Mouse (Mus musculus) liver, embryonic 13.5 days (tissue): ENCODE measurements around the gene Gm48552. TPM values are rescaled to one million over a fixed set of nuclear protein-coding genes. Genes with fewer than 3 reads are reported as not detected.

Source experiments
- ATAC-seq: fragments of 200-750 bp; cut with Nextera tagmentation; 2 replicates; pipeline ENCODE4 v1.8.0; 2017; ENCODE audit warnings: low read depth, mild to moderate bottlenecking, moderate number of reproducible peaks, moderate library complexity
- DNase-seq: peaks from one replicate; pipeline ENCODE4 v3.0.0; 2022
- H3K27ac ChIP-seq: fragments of 300-500 bp; sonication (generic); 2 replicates; pipeline ENCODE4 v1.5.1; 2015; ENCODE audit warnings: moderate library complexity, mild to moderate bottlenecking, inconsistent platforms
- H3K27me3 ChIP-seq: fragments of 300-500 bp; sonication (generic); 2 replicates; pipeline ENCODE4 v1.6.1; 2015; ENCODE audit warnings: mild to moderate bottlenecking, inconsistent platforms
- H3K36me3 ChIP-seq: fragments of 300-500 bp; sonication (generic); 2 replicates; pipeline ENCODE4 v1.6.1; 2015; ENCODE audit warnings: mild to moderate bottlenecking, inconsistent platforms
- H3K4me1 ChIP-seq: fragments of 300-500 bp; sonication (generic); replicated peaks from 2 replicates; pipeline ENCODE4 v1.6.1; 2015; ENCODE audit warnings: inconsistent platforms
- H3K4me2 ChIP-seq: fragments of 300-500 bp; sonication (generic); 2 replicates; pipeline ENCODE4 v1.6.1; 2015; ENCODE audit warnings: inconsistent platforms, mild to moderate bottlenecking, moderate library complexity
- H3K4me3 ChIP-seq: fragments of 300-500 bp; sonication (generic); replicated peaks from 2 replicates; pipeline ENCODE4 v1.5.1; 2015; ENCODE audit warnings: mild to moderate bottlenecking, inconsistent platforms
- H3K9ac ChIP-seq: fragments of 300-500 bp; sonication (generic); 2 replicates; pipeline ENCODE4 v1.6.1; 2015; ENCODE audit warnings: mild to moderate bottlenecking, inconsistent platforms
- H3K9me3 ChIP-seq: fragments of 300-500 bp; sonication (generic); replicated peaks from 2 replicates; pipeline ENCODE4 v1.6.1; 2016; ENCODE audit warnings: inconsistent platforms
- WGBS: fragments of 180-500 bp; shearing (Covaris S2); methylation state at CpG from one replicate; pipeline ENCODE4 v1.1.7; 2015; ENCODE audit not compliant: insufficient replicate concordance; 5-methylcytosine and 5-hydroxymethylcytosine counted together
- polyA plus RNA-seq: library from polyadenylated mRNA; unstranded; fragments of >200 nt; fragmentation: Nextera tagmentation; extraction: Ambion mirVana; gene quantifications from 2 replicates; pipeline ENCODE4 v1.2.1, GENCODE M21; 2015

The Gm48552 gene
- polyA plus RNA-seq, 1 experiment from 2014 or later, result 0.93 TPM

DNA sequence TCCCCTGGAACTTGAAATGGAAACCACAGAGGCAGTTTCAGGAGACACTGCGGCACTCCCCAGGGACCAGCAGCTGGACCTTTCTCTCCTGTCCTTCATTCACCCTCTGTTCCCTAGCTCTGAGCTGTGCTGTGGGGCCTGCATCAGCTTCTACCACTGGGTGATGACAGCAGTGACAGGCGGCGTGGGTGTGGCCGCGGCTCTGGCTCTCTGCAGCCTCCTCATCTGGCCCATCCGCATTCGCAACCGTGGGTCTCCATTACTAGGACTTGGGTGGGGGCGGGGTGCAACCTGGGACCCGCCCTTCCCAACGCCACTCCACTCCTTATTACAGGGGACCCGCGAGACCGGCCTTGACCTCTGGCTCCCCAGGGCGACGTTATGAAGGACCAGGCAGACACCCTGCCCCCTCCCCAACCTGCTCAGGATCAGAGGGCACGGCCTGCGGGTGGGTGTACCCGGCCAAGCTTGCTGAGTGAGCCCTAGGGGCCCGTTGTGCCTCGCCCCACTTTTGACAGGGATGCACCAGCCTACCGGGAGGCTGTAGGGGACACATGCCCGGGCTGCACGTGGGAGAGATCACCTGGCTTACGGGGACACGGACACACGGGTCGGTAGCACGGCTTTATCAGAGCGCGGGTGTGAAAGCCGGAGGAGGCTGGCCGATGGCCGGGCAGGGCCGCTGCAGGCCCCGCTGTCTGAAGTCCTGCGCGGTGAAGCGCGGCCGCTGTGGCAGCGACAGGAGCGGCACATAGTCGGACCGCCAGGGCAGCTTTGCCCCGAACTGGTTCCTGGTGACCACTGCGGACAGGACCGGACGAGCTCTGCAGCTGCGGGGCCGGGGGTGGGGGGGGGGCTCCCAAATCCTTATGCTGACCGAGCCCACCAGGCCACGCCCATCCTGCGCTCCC, 25.1 kb upstream of the Gm48552 start:
- H3K9ac ChIP-seq, result peak overlapping the region; percentile 99
- WGBS, result 55% methylated on average over 54 of the region's 54 CpGs
- peak overlapping the region; percentile 29 for H3K4me3 ChIP-seq
- DNase-seq (no peak), ATAC-seq (peak; percentile 24)
- peak overlapping the region; percentile 98 for H3K27ac ChIP-seq
- no peaks in the 10 kb centered on the region for H3K9me3 ChIP-seq
- peaks cover 96% of the 10 kb centered on the region for H3K4me1 ChIP-seq
- H3K27me3 ChIP-seq, result no peaks in the 10 kb centered on the region
- peak overlapping the region; percentile 95 for H3K4me2 ChIP-seq
- H3K36me3 ChIP-seq, result peaks cover 73% of the 10 kb centered on the region

DNA sequence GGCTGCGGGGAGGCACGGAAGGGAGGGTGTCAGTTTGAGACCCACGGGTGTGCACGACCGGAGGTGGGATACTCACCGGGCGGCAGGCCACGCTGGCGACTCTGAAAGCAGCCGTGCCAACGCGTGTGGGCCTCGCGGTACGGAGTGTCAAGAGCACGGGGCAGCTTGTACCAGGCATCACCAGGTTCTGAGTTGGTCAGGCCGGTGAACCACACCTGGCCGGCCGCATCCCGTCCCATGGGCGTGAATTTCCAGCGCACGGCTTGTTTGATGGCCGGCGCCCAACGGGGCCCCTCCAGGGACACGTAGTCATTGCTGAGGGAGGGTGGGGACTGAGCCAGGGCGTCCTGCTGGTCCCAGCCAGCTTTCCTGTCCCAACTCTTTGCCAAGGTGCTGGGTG, 24.1 kb upstream of the Gm48552 start:
- peaks cover 82% of the 10 kb centered on the region for H3K36me3 ChIP-seq
- H3K27me3 ChIP-seq, result no peaks in the 10 kb centered on the region
- ATAC-seq, result no peak
- H3K4me2 ChIP-seq, result peak overlapping the region; percentile 95
- peak overlapping the region; percentile 29; the same call in 1 of the 2 replicates for H3K4me3 ChIP-seq
- H3K4me1 ChIP-seq, result peaks cover 87% of the 10 kb centered on the region
- no peak for DNase-seq
- peak overlapping the region; percentile 98 for H3K27ac ChIP-seq
- 47% methylated on average over 28 of the region's 28 CpGs for WGBS
- no peaks in the 10 kb centered on the region for H3K9me3 ChIP-seq
- H3K9ac ChIP-seq, result peak overlapping the region; percentile 99

DNA sequence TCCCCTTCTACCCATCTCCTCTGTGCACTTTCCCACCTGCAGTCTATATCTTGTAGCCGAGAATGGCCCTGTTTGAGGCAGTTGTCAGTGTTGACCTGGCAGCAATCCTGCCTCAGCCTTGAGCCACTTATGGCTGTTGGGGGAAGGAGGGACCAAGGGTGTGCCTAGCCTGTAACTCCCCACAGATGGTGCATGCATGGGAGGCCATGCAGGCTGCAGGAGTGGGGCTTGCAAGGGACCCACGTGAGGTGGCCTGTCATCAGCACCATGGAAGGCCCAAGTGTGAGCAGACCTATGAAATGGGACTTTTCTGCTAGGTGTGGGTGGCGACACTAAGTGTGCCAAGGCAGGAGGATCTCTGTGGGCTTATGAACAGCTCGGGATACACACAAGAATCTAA, 23.7 kb upstream of the Gm48552 start:
- Histone ChIP-seq H3K4me2 (peak overlapping the region; percentile 95; the same call in 1 of the 2 replicates), H3K9me3 (no peaks in the 10 kb centered on the region), H3K4me1 (peaks cover 82% of the 10 kb centered on the region), H3K27me3 (no peaks in the 10 kb centered on the region), H3K36me3 (peaks cover 82% of the 10 kb centered on the region), H3K27ac (peak overlapping the region; percentile 98), H3K9ac (peak overlapping the region; percentile 99), H3K4me3 (no peak overlapping the region)
- ATAC-seq (no peak), DNase-seq (no peak)
- WGBS, result 48% methylated on average over 4 of the region's 4 CpGs

DNA sequence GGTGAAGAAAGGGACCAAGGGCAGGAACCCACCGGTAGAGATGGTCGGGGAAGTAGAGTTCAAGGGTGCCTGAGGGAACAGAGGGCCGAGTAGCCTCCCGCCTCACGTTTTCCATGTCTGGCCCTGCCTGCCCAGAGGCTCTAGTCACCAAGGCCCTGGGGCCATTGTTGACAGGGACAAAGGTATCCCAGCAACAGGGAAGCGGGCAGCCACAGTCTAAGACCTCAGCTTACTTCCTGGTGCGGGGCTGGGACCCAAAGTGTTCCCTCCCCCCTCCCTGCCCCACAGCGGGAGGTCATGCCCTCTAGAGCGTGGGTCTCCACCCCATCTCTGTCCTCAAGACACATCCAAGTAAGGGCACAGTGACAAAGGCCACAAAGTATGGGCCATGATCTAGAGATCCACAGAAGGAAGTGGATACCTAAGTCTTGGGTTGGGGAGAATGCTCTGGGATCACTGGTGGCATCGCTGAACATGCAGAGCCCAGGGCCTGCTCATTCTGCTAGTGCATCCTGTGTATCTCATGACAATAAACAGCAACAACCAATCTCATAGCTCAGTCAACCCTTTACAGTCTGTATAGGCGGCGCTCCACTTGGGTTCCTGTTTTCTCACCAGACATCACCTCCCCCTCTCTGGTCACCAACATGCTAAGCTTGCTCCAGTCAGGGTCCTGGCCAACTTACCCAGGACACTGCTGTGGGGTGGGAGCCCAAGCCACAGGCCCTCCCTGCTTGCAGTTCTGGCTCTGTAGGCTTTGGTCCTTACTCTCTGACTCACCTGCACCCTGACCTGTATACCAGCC, 22.9 kb upstream of the Gm48552 start, which contains the start of gene 4930404N11Rik:
Gene 4930404N11Rik (minus strand): TSS at position 145 of the 805 bp plus-strand sequence.
- Histone ChIP-seq H3K4me3 (peak within 1 kb of the TSS; percentile 29; the same call in 1 of the 2 replicates), H3K27ac (peak within 1 kb of the TSS; percentile 98), H3K27me3 (no peaks in the 10 kb centered on the region), H3K4me1 (peaks cover 74% of the 10 kb centered on the region), H3K36me3 (peaks cover 82% of the 10 kb centered on the region), H3K9ac (peak within 1 kb of the TSS; percentile 99), H3K9me3 (no peaks in the 10 kb centered on the region), H3K4me2 (peak within 1 kb of the TSS; percentile 95)
- ATAC-seq (no peak), DNase-seq (no peak)
- 30% methylated on average over 12 of the region's 12 CpGs for WGBS

DNA sequence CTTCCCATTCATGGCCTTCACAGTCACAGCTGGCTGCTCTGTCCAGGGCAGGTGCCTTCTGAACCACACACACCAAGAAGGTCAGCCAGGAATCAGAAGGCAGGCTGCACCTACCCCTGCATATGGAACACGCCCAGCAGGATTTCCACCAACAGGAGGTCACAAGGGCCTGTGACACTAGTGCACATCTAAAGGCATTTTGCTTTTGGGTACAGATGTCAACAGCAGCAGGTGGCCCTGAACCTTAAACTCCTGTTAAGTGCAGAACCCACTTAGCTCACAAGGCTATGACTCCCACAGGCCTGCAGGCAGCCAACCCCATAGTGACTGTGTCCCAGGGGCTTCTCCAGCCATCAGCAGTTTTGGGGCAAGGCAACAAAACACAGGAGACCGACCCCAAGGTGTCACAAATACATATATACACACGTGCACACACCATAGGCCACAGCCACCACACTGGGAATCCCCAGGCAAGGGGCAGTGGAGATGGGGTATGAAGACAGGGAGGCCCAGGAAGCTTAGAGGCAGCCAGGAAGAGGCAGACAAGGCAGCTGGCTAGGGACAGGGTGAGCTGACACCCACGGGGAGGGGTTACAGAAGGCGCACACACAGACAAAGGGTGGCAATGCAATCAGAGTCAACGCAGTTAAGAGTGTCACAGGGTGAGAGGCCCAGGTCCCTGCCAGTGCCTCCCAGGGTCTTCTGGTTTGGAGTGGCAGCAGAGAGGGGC, 22.2 kb upstream of the Gm48552 start:
- H3K27me3 ChIP-seq, result no peaks in the 10 kb centered on the region
- ATAC-seq (no peak), DNase-seq (no peak)
- H3K9me3 ChIP-seq, result no peaks in the 10 kb centered on the region
- H3K36me3 ChIP-seq, result peaks cover 82% of the 10 kb centered on the region
- H3K4me3 ChIP-seq, result no peak overlapping the region
- peaks cover 67% of the 10 kb centered on the region for H3K4me1 ChIP-seq
- 60% methylated on average over 6 of the region's 6 CpGs for WGBS
- peak overlapping the region; percentile 98 for H3K27ac ChIP-seq
- no peak overlapping the region for H3K4me2 ChIP-seq
- H3K9ac ChIP-seq, result peak overlapping the region; percentile 26; the same call in 1 of the 2 replicates

- no peak for ATAC-seq
- Histone ChIP-seq H3K4me2 (no peak overlapping the region), H3K4me3 (no peak overlapping the region), H3K36me3 (peaks cover 82% of the 10 kb centered on the region), H3K4me1 (peaks cover 64% of the 10 kb centered on the region), H3K27me3 (no peaks in the 10 kb centered on the region), H3K27ac (peak overlapping the region; percentile 98), H3K9ac (0 out of 2 replicates have a peak overlapping the region, but pooled peaks have one; percentile 26), H3K9me3 (no peaks in the 10 kb centered on the region)
- DNase-seq, result no peak
- 88% methylated on average over 6 of the region's 6 CpGs for WGBS
These were observed 21.7 kb upstream of the Gm48552 start for GRCm38 (mm10) chr10:81367207-81367495.

- ATAC-seq, result no peak
- H3K4me1 ChIP-seq, result peaks cover 68% of the 10 kb centered on the region
- peaks cover 60% of the 10 kb centered on the region for H3K36me3 ChIP-seq
- peak overlapping the region; percentile 44 for H3K9ac ChIP-seq
- no peak for DNase-seq
- 92% methylated on average over 10 of the region's 10 CpGs for WGBS
- H3K27ac ChIP-seq, result peak overlapping the region; percentile 61
- peak overlapping the region; percentile 89 for H3K4me3 ChIP-seq
- no peaks in the 10 kb centered on the region for H3K9me3 ChIP-seq
- H3K4me2 ChIP-seq, result peak overlapping the region; percentile 89
- H3K27me3 ChIP-seq, result no peaks in the 10 kb centered on the region
These were observed 13.5 kb upstream of the Gm48552 start for GRCm38 (mm10) chr10:81375322-81375721.

- WGBS, result 19% methylated on average over 6 of the region's 6 CpGs
- peak overlapping the region; percentile 95 for H3K27ac ChIP-seq
- DNase-seq (peak; percentile 75), ATAC-seq (peak; percentile 37)
- peak overlapping the region; percentile 89 for H3K4me2 ChIP-seq
- peaks cover 46% of the 10 kb centered on the region for H3K36me3 ChIP-seq
- no peaks in the 10 kb centered on the region for H3K27me3 ChIP-seq
- peak overlapping the region; percentile 99 for H3K9ac ChIP-seq
- H3K9me3 ChIP-seq, result no peaks in the 10 kb centered on the region
- peaks cover 83% of the 10 kb centered on the region for H3K4me1 ChIP-seq
- peak overlapping the region; percentile 89 for H3K4me3 ChIP-seq
These were observed 12.0 kb upstream of the Gm48552 start for GRCm38 (mm10) chr10:81376561-81377361.

GRCm38 (mm10) chr10:81377362-81377664, 11.5 kb upstream of the Gm48552 start:
- Histone ChIP-seq H3K4me1 (peaks cover 85% of the 10 kb centered on the region), H3K9me3 (no peaks in the 10 kb centered on the region), H3K4me3 (peak overlapping the region; percentile 89), H3K27ac (peak overlapping the region; percentile 95), H3K36me3 (peaks cover 40% of the 10 kb centered on the region), H3K4me2 (peak overlapping the region; percentile 89), H3K9ac (peak overlapping the region; percentile 99), H3K27me3 (no peaks in the 10 kb centered on the region)
- WGBS, result 41% methylated on average over 2 of the region's 2 CpGs
- DNase-seq (no peak), ATAC-seq (no peak)

- peak within 1 kb of the TSS; percentile 99 for H3K9ac ChIP-seq
- H3K4me3 ChIP-seq, result peak within 1 kb of the TSS; percentile 89
- no peak for DNase-seq
- no peak for ATAC-seq
- H3K27ac ChIP-seq, result peak within 1 kb of the TSS; percentile 99
- H3K4me2 ChIP-seq, result peak within 1 kb of the TSS; percentile 89
- peaks cover 85% of the 10 kb centered on the region for H3K4me1 ChIP-seq
- no peaks in the 10 kb centered on the region for H3K9me3 ChIP-seq
- H3K36me3 ChIP-seq, result peaks cover 34% of the 10 kb centered on the region
- 1% methylated on average over 46 of the region's 59 CpGs for WGBS
- H3K27me3 ChIP-seq, result no peaks in the 10 kb centered on the region
These were observed 10.8 kb upstream of the Gm48552 start, which contains the start of gene Fzr1 for GRCm38 (mm10) chr10:81377793-81378552. Gene Fzr1 (minus strand): TSS chr10:81378516.
